Mouse (Mus musculus) lung, adult 2 months (tissue): ENCODE measurements around the gene Olfr832.
"Not testable (repeated sequence)": the region's sequence is repeated elsewhere in the genome, so short reads cannot be mapped to it uniquely, and the experiment has no call there.

Source experiments
- CTCF ChIP-seq: fragments of 200-500 bp; IDR thresholded peaks from 2 replicates; pipeline ENCODE4 v1.5.1; 2011; ENCODE audit warnings: mild to moderate bottlenecking, low read length, control low read depth; ENCODE audit not compliant: insufficient read depth
- POLR2A ChIP-seq: fragments of 200-500 bp; IDR thresholded peaks from 2 replicates; pipeline ENCODE4 v1.6.1; 2011; ENCODE audit warnings: low read depth, mild to moderate bottlenecking, control low read depth, low read length, borderline replicate concordance; ENCODE audit errors: extremely low read depth

- TF ChIP-seq CTCF, POLR2A: not testable (repeated sequence)
These were observed 29.2 kb upstream of the Olfr832 start for GRCm38 (mm10) chr9:18907699-18908098.
